Mouse (Mus musculus) forebrain, postnatal 0 days (tissue): Measurements from ENCODE around the gene Plekhg2. TPM values are rescaled to one million over a fixed set of nuclear protein-coding genes. Genes with fewer than 3 reads are reported as not detected.

ENCODE experiments used
- ATAC-seq: fragments of 200-750 bp; cut with Nextera tagmentation; 2 replicates; pipeline ENCODE4 v1.8.0; 2017; ENCODE audit warnings: mild to moderate bottlenecking, moderate library complexity
- DNase-seq: peaks from one replicate; pipeline ENCODE4 v3.0.0-alpha.2; 2015
- H3K27ac ChIP-seq: fragments of 300-500 bp; sonication (generic); 2 replicates; pipeline ENCODE4 v1.5.1; 2014; ENCODE audit warnings: low read depth, mild to moderate bottlenecking, antibody characterized with exemption, low read length, moderate library complexity, mixed read lengths
- H3K27me3 ChIP-seq: fragments of 300-500 bp; sonication (generic); 2 replicates; pipeline ENCODE4 v1.6.1; 2014; ENCODE audit warnings: mild to moderate bottlenecking, low read length, mixed read lengths; ENCODE audit not compliant: insufficient read depth
- H3K36me3 ChIP-seq: fragments of 300-500 bp; sonication (generic); 2 replicates; pipeline ENCODE4 v1.6.1; 2014; ENCODE audit warnings: mild to moderate bottlenecking, moderate library complexity; ENCODE audit not compliant: insufficient read depth
- H3K4me1 ChIP-seq: fragments of 300-500 bp; sonication (generic); 2 replicates; pipeline ENCODE4 v1.6.1; 2014; ENCODE audit warnings: antibody characterized with exemption; ENCODE audit not compliant: insufficient read depth
- H3K4me2 ChIP-seq: fragments of 300-500 bp; sonication (generic); 2 replicates; pipeline ENCODE4 v1.6.1; 2014; ENCODE audit warnings: low read depth, mild to moderate bottlenecking, moderate library complexity
- H3K4me3 ChIP-seq: fragments of 300-500 bp; sonication (generic); 2 replicates; pipeline ENCODE4 v1.5.1; 2014; ENCODE audit warnings: low read depth, low read length, mixed read lengths
- H3K9ac ChIP-seq: fragments of 300-500 bp; sonication (generic); 2 replicates; pipeline ENCODE4 v1.6.1; 2014; ENCODE audit warnings: mild to moderate bottlenecking
- H3K9me3 ChIP-seq: fragments of 300-500 bp; sonication (generic); 2 replicates; pipeline ENCODE4 v1.6.1; 2016; ENCODE audit warnings: low read length
- CTCF ChIP-seq: sonication (generic); IDR thresholded peaks from 2 replicates; pipeline ENCODE4 v1.5.1; 2016; ENCODE audit warnings: antibody characterized with exemption, control low read depth, low read depth
- WGBS: fragments of 180-500 bp; shearing (Covaris S2); extraction: QIAGEN DNeasy Blood & Tissue Kit; methylation state at CpG from one replicate; pipeline ENCODE4 v1.1.7; 2014; 5-methylcytosine and 5-hydroxymethylcytosine counted together
- polyA plus RNA-seq: library from polyadenylated mRNA; unstranded; fragments of >200 nt; fragmentation: Nextera tagmentation; extraction: Ambion mirVana; gene quantifications from 2 replicates; pipeline ENCODE4 v1.2.1, GENCODE M21; 2015
- total RNA-seq: library from RNA; depleted of rRNA; stranded (reverse); fragments of >200 nt; gene quantifications from 2 replicates; pipeline ENCODE4 v1.2.3, GENCODE M21; 2014

Gene Plekhg2
- total and polyA plus RNA-seq, 2 experiments from 2014 or later = 11.4 to 25.7 TPM

- H3K4me3 ChIP-seq = no peak overlapping the region
- ATAC-seq (no peak), DNase-seq (no peak)
- no peak for TF ChIP-seq CTCF
- H3K27me3 ChIP-seq = no peaks in the 10 kb centered on the region
- H3K36me3 ChIP-seq = peaks cover 52% of the 10 kb centered on the region
- 89% methylated on average over 16 of the region's 16 CpGs for WGBS
- H3K9me3 ChIP-seq = no peaks in the 10 kb centered on the region
- no peaks in the 10 kb centered on the region for H3K4me1 ChIP-seq
- H3K4me2 ChIP-seq = no peak overlapping the region
- no peak overlapping the region for H3K9ac ChIP-seq
- H3K27ac ChIP-seq = no peak overlapping the region
These were observed 9.8 kb downstream of the Plekhg2 start for GRCm38 (mm10) chr7:28362441-28363060.

GRCm38 (mm10) chr7:28361647-28362341, 10.6 kb downstream of the Plekhg2 start:
- H3K9me3 ChIP-seq = no peaks in the 10 kb centered on the region
- peaks cover 52% of the 10 kb centered on the region for H3K36me3 ChIP-seq
- no peaks in the 10 kb centered on the region for H3K27me3 ChIP-seq
- ATAC-seq = no peak
- 95% methylated on average over 20 of the region's 20 CpGs for WGBS
- no peak overlapping the region for H3K9ac ChIP-seq
- H3K4me2 ChIP-seq = no peak overlapping the region
- H3K4me3 ChIP-seq = no peak overlapping the region
- no peak overlapping the region for H3K27ac ChIP-seq
- TF ChIP-seq CTCF = no peak
- H3K4me1 ChIP-seq = no peaks in the 10 kb centered on the region
- no peak for DNase-seq

- Histone ChIP-seq H3K9ac (no peak overlapping the region), H3K36me3 (peaks cover 47% of the 10 kb centered on the region), H3K4me1 (no peaks in the 10 kb centered on the region), H3K4me2 (no peak overlapping the region), H3K9me3 (no peaks in the 10 kb centered on the region), H3K27ac (no peak overlapping the region), H3K27me3 (no peaks in the 10 kb centered on the region), H3K4me3 (no peak overlapping the region)
- no peak for TF ChIP-seq CTCF
- no peak for DNase-seq
- WGBS = 95% methylated on average over 6 of the region's 6 CpGs
- no peak for ATAC-seq
These were observed 12.1 kb downstream of the Plekhg2 start for GRCm38 (mm10) chr7:28360291-28360690.

GRCm38 (mm10) chr7:28359854-28360253, 12.5 kb downstream of the Plekhg2 start:
- no peak for TF ChIP-seq CTCF
- H3K4me1 ChIP-seq = no peaks in the 10 kb centered on the region
- no peaks in the 10 kb centered on the region for H3K9me3 ChIP-seq
- H3K9ac ChIP-seq = no peak overlapping the region
- DNase-seq (no peak), ATAC-seq (no peak)
- no peaks in the 10 kb centered on the region for H3K27me3 ChIP-seq
- H3K36me3 ChIP-seq = peaks cover 48% of the 10 kb centered on the region
- H3K4me2 ChIP-seq = no peak overlapping the region
- no peak overlapping the region for H3K27ac ChIP-seq
- no peak overlapping the region for H3K4me3 ChIP-seq
- WGBS = 85% methylated on average over 10 of the region's 10 CpGs

- H3K4me2 ChIP-seq = no peak overlapping the region
- H3K9ac ChIP-seq = no peak overlapping the region
- 50% methylated on average over 7 of the region's 7 CpGs for WGBS
- no peak overlapping the region for H3K4me3 ChIP-seq
- no peak overlapping the region for H3K27ac ChIP-seq
- DNase-seq = no peak
- peaks cover 56% of the 10 kb centered on the region for H3K36me3 ChIP-seq
- TF ChIP-seq CTCF = no peak
- no peaks in the 10 kb centered on the region for H3K4me1 ChIP-seq
- no peaks in the 10 kb centered on the region for H3K9me3 ChIP-seq
- H3K27me3 ChIP-seq = no peaks in the 10 kb centered on the region
- no peak for ATAC-seq
These were observed 14.0 kb downstream of the Plekhg2 start for GRCm38 (mm10) chr7:28358431-28358830.

GRCm38 (mm10) chr7:28357984-28358383, 14.4 kb downstream of the Plekhg2 start:
- H3K4me3 ChIP-seq = no peak overlapping the region
- H3K27me3 ChIP-seq = no peaks in the 10 kb centered on the region
- no peaks in the 10 kb centered on the region for H3K9me3 ChIP-seq
- H3K4me1 ChIP-seq = no peaks in the 10 kb centered on the region
- DNase-seq (no peak), ATAC-seq (no peak)
- H3K36me3 ChIP-seq = peaks cover 61% of the 10 kb centered on the region
- H3K4me2 ChIP-seq = no peak overlapping the region
- WGBS = under 1% methylated on average over 5 of the region's 5 CpGs
- H3K27ac ChIP-seq = peak overlapping the region; percentile 35; the same call in 1 of the 2 replicates
- TF ChIP-seq CTCF = no peak
- H3K9ac ChIP-seq = peak overlapping the region; percentile 25; the same call in 1 of the 2 replicates

GRCm38 (mm10) chr7:28356981-28357380, 15.4 kb downstream of the Plekhg2 start:
- H3K27ac ChIP-seq = no peak overlapping the region
- H3K36me3 ChIP-seq = peaks cover 56% of the 10 kb centered on the region
- H3K9me3 ChIP-seq = no peaks in the 10 kb centered on the region
- H3K9ac ChIP-seq = no peak overlapping the region
- TF ChIP-seq CTCF = no peak
- H3K27me3 ChIP-seq = no peaks in the 10 kb centered on the region
- no peak overlapping the region for H3K4me2 ChIP-seq
- H3K4me3 ChIP-seq = no peak overlapping the region
- 2% methylated on average over 5 of the region's 5 CpGs for whole genome bisulfite sequencing
- DNase-seq (no peak), ATAC-seq (no peak)
- no peaks in the 10 kb centered on the region for H3K4me1 ChIP-seq
